Mouse (Mus musculus) erythroblast, embryonic 14.5 days (primary cell): ENCODE data around the gene Fgfr2.

Experiments used
- GATA1 ChIP-seq: IDR thresholded peaks from 2 replicates; pipeline ENCODE4 v1.6.1; 2012; ENCODE audit warnings: low read length, inconsistent platforms, mixed read lengths
- TAL1 ChIP-seq: IDR thresholded peaks from 3 replicates; pipeline ENCODE4 v1.6.1; 2012; ENCODE audit warnings: low read length, inconsistent platforms, mixed read lengths

GRCm38 (mm10) chr7:133010477-133010876 is 112.7 kb downstream of the Fgfr2 start:
- TF ChIP-seq TAL1 (no peak), GATA1 (no peak)
